ENCODE assay signal across 36 mouse cellular contexts in genomic region chr8:78230721-78231120, GRCm38 (mm10). TPM values are rescaled to one million over a fixed set of nuclear protein-coding genes. Genes with fewer than 3 reads are reported as not detected.
DNase-seq lines count a peak whose midpoint lies in the region; ATAC-seq and TF ChIP-seq lines count a peak whose summit lies in the region.
"Had no signal": no experiment of that assay in that cellular context is flagged by ENCODE, and none has a peak within 500 bp of the region (broad histone marks: within the 10 kb centered on the region; RNA-seq: fewer than 3 reads in every experiment).

No protein-coding gene starts in this region.

- DNase-seq in embryo, embryonic 10 days (ENCODE audit: low spot score) = peak; percentile 11
- no peak for DNase-seq in embryo, embryonic 9.5 days (ENCODE audit: extremely low spot score)
- peak; percentile 85 for DNase-seq in midbrain, embryonic 11.5 days (ENCODE audit: low spot score, missing footprints)
- no peak for DNase-seq in midbrain, postnatal 0 days (ENCODE audit: low spot score)
- no peak for DNase-seq in neural tube, embryonic 10.5 days (ENCODE audit: extremely low spot score, low spot score)
- DNase-seq: adrenal gland, adult 2 months; cerebellum, adult 11 months; cerebellum, adult 9-10 months; cerebellum, postnatal 36 days; gastrocnemius, postnatal 25 days; heart, adult 11 months; kidney, adult 11 months; kidney, postnatal 14 days; layer of hippocampus, adult 9-11 months; lung, embryonic 14.5 days; lung, postnatal 14 days; thymus, postnatal 14 days had no signal

- H3K36me3 ChIP-seq in midbrain, embryonic 11.5 days (ENCODE audit: control insufficient read depth, insufficient read depth, low read length) = no peaks in the 10 kb centered on the region
- no peaks in the 10 kb centered on the region for H3K36me3 ChIP-seq in midbrain, postnatal 0 days (ENCODE audit: insufficient read depth, low read length)
- no peaks in the 10 kb centered on the region for H3K36me3 ChIP-seq in neural tube, embryonic 12.5 days
- H3K36me3 ChIP-seq in forebrain, embryonic 13.5 days (ENCODE audit: poor library complexity, severe bottlenecking) = no peaks in the 10 kb centered on the region
- H3K36me3 ChIP-seq: forebrain, embryonic 15.5 days; heart, embryonic 10.5 days; heart, embryonic 15.5 days; liver, embryonic 15.5 days; stomach, embryonic 15.5 days had no signal

- no peak overlapping the region for H3K4me2 ChIP-seq in midbrain, embryonic 11.5 days
- no peak overlapping the region for H3K4me2 ChIP-seq in midbrain, postnatal 0 days (ENCODE audit: low read depth, low read length, poor library complexity, severe bottlenecking)
- H3K4me2 ChIP-seq in neural tube, embryonic 12.5 days (replicated peaks) = no peak overlapping the region
- H3K4me2 ChIP-seq in forebrain, embryonic 13.5 days = no peak overlapping the region
- H3K4me2 ChIP-seq: forebrain, embryonic 15.5 days; heart, embryonic 15.5 days; liver, embryonic 15.5 days; lung, embryonic 14.5 days; stomach, embryonic 15.5 days had no signal

- 40% methylated on average over 2 of the region's 2 CpGs for WGBS in midbrain, embryonic 11.5 days
- 42% methylated on average over 2 of the region's 2 CpGs for WGBS in midbrain, postnatal 0 days
- 47% methylated on average over 2 of the region's 2 CpGs for WGBS in neural tube, embryonic 12.5 days
- WGBS in forebrain, embryonic 13.5 days = 39% methylated on average over 2 of the region's 2 CpGs

- peaks cover 7% of the 10 kb centered on the region for H3K4me1 ChIP-seq in midbrain, embryonic 11.5 days (ENCODE audit: control insufficient read depth, insufficient read depth, low read length)
- no peaks in the 10 kb centered on the region for H3K4me1 ChIP-seq in midbrain, postnatal 0 days (ENCODE audit: insufficient read depth, low read length)
- 0 out of 2 replicates have a peak, but pooled peaks cover 6% of the 10 kb centered on the region for H3K4me1 ChIP-seq in neural tube, embryonic 12.5 days
- peaks cover 12% of the 10 kb centered on the region; the same call in 1 of the 2 replicates for H3K4me1 ChIP-seq in forebrain, embryonic 13.5 days
- H3K4me1 ChIP-seq: heart, embryonic 10.5 days; heart, embryonic 15.5 days; liver, embryonic 15.5 days; stomach, embryonic 15.5 days had no signal

- no peak for TF ChIP-seq CTCF in midbrain, postnatal 0 days (IDR thresholded peaks at IDR 0.05)

- no peaks in the 10 kb centered on the region for H3K27me3 ChIP-seq in midbrain, embryonic 11.5 days (ENCODE audit: control insufficient read depth, insufficient read depth, low read length)
- H3K27me3 ChIP-seq in midbrain, postnatal 0 days (ENCODE audit: insufficient read depth, low read length) = no peaks in the 10 kb centered on the region
- no peaks in the 10 kb centered on the region for H3K27me3 ChIP-seq in neural tube, embryonic 12.5 days (replicated peaks)
- H3K27me3 ChIP-seq in forebrain, embryonic 13.5 days = 0 out of 2 replicates have a peak, but pooled peaks cover 5% of the 10 kb centered on the region
- H3K27me3 ChIP-seq: CH12.LX; forebrain, embryonic 15.5 days; heart, embryonic 15.5 days; liver, embryonic 15.5 days; stomach, embryonic 15.5 days had no signal

- no peak overlapping the region for H3K4me3 ChIP-seq in midbrain, embryonic 11.5 days (ENCODE audit: low read depth, low read length)
- no peak overlapping the region for H3K4me3 ChIP-seq in midbrain, postnatal 0 days (ENCODE audit: low read depth, low read length)
- no peak overlapping the region for H3K4me3 ChIP-seq in neural tube, embryonic 12.5 days
- no peak overlapping the region for H3K4me3 ChIP-seq in forebrain, embryonic 13.5 days
- H3K4me3 ChIP-seq: forebrain, embryonic 15.5 days; heart, embryonic 10.5 days; heart, embryonic 15.5 days; liver, embryonic 15.5 days; stomach, embryonic 15.5 days had no signal

- no peaks in the 10 kb centered on the region for H3K9me3 ChIP-seq in midbrain, embryonic 11.5 days (ENCODE audit: control insufficient read depth, low read length)
- no peaks in the 10 kb centered on the region for H3K9me3 ChIP-seq in midbrain, postnatal 0 days (ENCODE audit: low read length)
- H3K9me3 ChIP-seq in neural tube, embryonic 12.5 days = no peaks in the 10 kb centered on the region
- no peaks in the 10 kb centered on the region for H3K9me3 ChIP-seq in forebrain, embryonic 13.5 days (replicated peaks)
- H3K9me3 ChIP-seq: forebrain, embryonic 15.5 days; heart, embryonic 10.5 days; heart, embryonic 15.5 days; liver, embryonic 15.5 days; stomach, embryonic 15.5 days had no signal

- no peak overlapping the region for H3K9ac ChIP-seq in midbrain, embryonic 11.5 days (ENCODE audit: low read length)
- no peak overlapping the region for H3K9ac ChIP-seq in midbrain, postnatal 0 days (replicated peaks; ENCODE audit: low read length, poor library complexity, severe bottlenecking)
- no peak overlapping the region for H3K9ac ChIP-seq in neural tube, embryonic 12.5 days
- H3K9ac ChIP-seq in forebrain, embryonic 13.5 days = no peak overlapping the region
- H3K9ac ChIP-seq: forebrain, embryonic 15.5 days; heart, embryonic 15.5 days; liver, embryonic 15.5 days; lung, embryonic 14.5 days; stomach, embryonic 15.5 days had no signal

- no peak overlapping the region for H3K27ac ChIP-seq in midbrain, embryonic 11.5 days (ENCODE audit: low read depth, low read length)
- H3K27ac ChIP-seq in midbrain, postnatal 0 days (ENCODE audit: low read depth, low read length) = no peak overlapping the region
- H3K27ac ChIP-seq in neural tube, embryonic 12.5 days = no peak overlapping the region
- no peak overlapping the region for H3K27ac ChIP-seq in forebrain, embryonic 13.5 days
- H3K27ac ChIP-seq: forebrain, embryonic 15.5 days; heart, embryonic 10.5 days; heart, embryonic 15.5 days; liver, embryonic 15.5 days; stomach, embryonic 15.5 days had no signal

- peak; percentile 65 for ATAC-seq in midbrain, embryonic 11.5 days (ENCODE audit: low FRiP score)
- no peak for ATAC-seq in midbrain, postnatal 0 days (ENCODE audit: low FRiP score)
- peak; percentile 53 for ATAC-seq in neural tube, embryonic 12.5 days (ENCODE audit: low FRiP score, low read depth)
- no peak for ATAC-seq in forebrain, embryonic 13.5 days
- ATAC-seq: activated CD4-positive, CD25-positive, alpha-beta regulatory T cell, adult 4 months; forebrain, embryonic 15.5 days; inflammation-experienced regulatory T-cells, adult 6 months had no signal

RNA-seq across cellular contexts. Expression of gene Ttc29, which starts 17.6 kb away (rescaled TPM):
- polyA plus RNA-seq in midbrain, embryonic 11.5 days (2014; fragmentation: Nextera tagmentation; extraction: Ambion mirVana) = 0.23 and 0.41 TPM in 2 replicates
- total RNA-seq in midbrain, postnatal 0 days (2014; rRNA removed) = 0.47 and 5.3 TPM in 2 replicates
- 1.0 and 1.4 TPM in 2 replicates for polyA plus RNA-seq in midbrain, postnatal 0 days (2015; fragmentation: Nextera tagmentation; extraction: Ambion mirVana)
- not detected in 2 replicates for polyA plus RNA-seq in neural tube, embryonic 12.5 days (2016; fragmentation: Nextera tagmentation; extraction: Ambion mirVana)
- 0.50 and 0.55 TPM in 2 replicates for polyA plus RNA-seq in forebrain, embryonic 13.5 days (2015; fragmentation: Nextera tagmentation; extraction: Ambion mirVana)
- total RNA-seq: adrenal gland, adult 2 months; adrenal gland, postnatal 4 days; CH12.LX; gastrocnemius, adult 18-20 months; gastrocnemius, postnatal 25 days; heart, postnatal 25 days; liver, adult 2 months had no signal
- polyA plus RNA-seq: activated CD4-positive, CD25-positive, alpha-beta regulatory T cell, adult 4 months; adrenal gland, adult 2 months; C2C12; heart, embryonic 10.5 days; inflammation-experienced regulatory T-cells, adult 6 months; kidney, embryonic 14.5 days; limb, embryonic 11.5 days; liver, adult 2 months; liver, embryonic 15.5 days; lung, embryonic 14.5 days; small intestine, adult 2 months; urinary bladder, adult 2 months had no signal

Comparison
In these comparisons a context has a peak if more than half of its experiments do, and no peak if none do; other contexts are left out.
1. DNase-seq: peak in embryo, embryonic 10 days (single experiment) and midbrain, embryonic 11.5 days (single experiment); none in embryo, embryonic 9.5 days (single experiment), midbrain, postnatal 0 days (single experiment) and neural tube, embryonic 10.5 days (single experiment).
2. ATAC-seq: peak in midbrain, embryonic 11.5 days (single experiment) and neural tube, embryonic 12.5 days (single experiment); none in midbrain, postnatal 0 days (single experiment) and forebrain, embryonic 13.5 days (single experiment).